Mouse (Mus musculus) MEL (cell line): ENCODE results near the gene Afg3l1. TPM values are rescaled to one million over a fixed set of nuclear protein-coding genes. Genes with fewer than 3 reads are reported as not detected.
"Not testable (repeated sequence)": the region's sequence is repeated elsewhere in the genome, so short reads cannot be mapped to it uniquely, and the experiment has no call there.

ENCODE experiments used
- DNase-seq: peaks from one replicate; pipeline ENCODE4 v3.0.0; 2011; ENCODE audit warnings: low read depth, low spot score
- H3K27ac ChIP-seq: 2 replicates; pipeline ENCODE4 v1.5.1; 2012; ENCODE audit warnings: low read depth, mild to moderate bottlenecking, control low read depth, low read length, moderate library complexity; ENCODE audit not compliant: control insufficient read depth
- H3K27me3 ChIP-seq, 2 experiments: fragments of 150-350 bp in 1 of 2; sonication (generic) in 1 of 2; 2 replicates each; pipeline ENCODE4 v1.6.1; 2012; ENCODE audit warnings: low read length in 2 of 2, mild to moderate bottlenecking in 2 of 2, improper control_type of control experiment in 1 of 2, moderate library complexity in 1 of 2; ENCODE audit not compliant: insufficient read depth in 2 of 2, control insufficient read depth in 1 of 2
- H3K36me3 ChIP-seq, 2 experiments: 2 replicates each; pipeline ENCODE4 v1.6.1; 2012 to 2014; ENCODE audit warnings: low read length in 2 of 2, improper control_type of control experiment in 1 of 2, inconsistent platforms in 1 of 2, mild to moderate bottlenecking in 1 of 2; ENCODE audit not compliant: insufficient read depth in 2 of 2, control insufficient read depth in 1 of 2
- H3K4me1 ChIP-seq, 2 experiments: fragments of 150-350 bp in 1 of 2; sonication (generic) in 1 of 2; 2 replicates each; pipeline ENCODE4 v1.6.1; 2012; ENCODE audit warnings: low read length in 2 of 2, improper control_type of control experiment in 1 of 2, mild to moderate bottlenecking in 1 of 2; ENCODE audit not compliant: insufficient read depth in 2 of 2, control insufficient read depth in 1 of 2
- H3K4me3 ChIP-seq, 2 experiments: fragments of 150-350 bp in 1 of 2; sonication (generic) in 1 of 2; 2 replicates each; pipeline ENCODE4 v1.5.1; 2012; ENCODE audit warnings: low read depth in 2 of 2, low read length in 2 of 2, mild to moderate bottlenecking in 2 of 2, moderate library complexity in 2 of 2, control low read depth in 1 of 2, improper control_type of control experiment in 1 of 2; ENCODE audit not compliant: control insufficient read depth in 1 of 2, insufficient read depth in 1 of 2
- H3K79me2 ChIP-seq: 2 replicates; pipeline ENCODE4 v1.6.1; 2012; ENCODE audit warnings: mild to moderate bottlenecking, low read length, moderate library complexity; ENCODE audit not compliant: control insufficient read depth, poor library complexity, insufficient read depth
- H3K9ac ChIP-seq: 2 replicates; pipeline ENCODE4 v1.6.1; 2012; ENCODE audit warnings: low read depth, mild to moderate bottlenecking, control low read depth, low read length, moderate library complexity; ENCODE audit not compliant: control insufficient read depth, poor library complexity, severe bottlenecking
- H3K9me3 ChIP-seq: fragments of 150-350 bp; sonication (generic); replicated peaks from 2 replicates; pipeline ENCODE4 v1.6.1; 2012; ENCODE audit warnings: mild to moderate bottlenecking, low read length, improper control_type of control experiment, moderate library complexity; ENCODE audit not compliant: insufficient read depth
- CTCF ChIP-seq, 3 experiments: IDR thresholded peaks in 2 of 3; conservative IDR thresholded peaks in 1 of 3; 2 replicates each; pipeline ENCODE4 v1.5.1; 2011 to 2012; ENCODE audit warnings: low read length in 3 of 3, low read depth in 2 of 3, mild to moderate bottlenecking in 2 of 3, improper control_type of control experiment in 1 of 3, inconsistent platforms in 1 of 3, mixed read lengths in 1 of 3, moderate library complexity in 1 of 3; ENCODE audit not compliant: control insufficient read depth in 1 of 3, insufficient read depth in 1 of 3, poor library complexity in 1 of 3, severe bottlenecking in 1 of 3
- E2F4 ChIP-seq: IDR thresholded peaks from 2 replicates; pipeline ENCODE4 v1.6.1; 2011; ENCODE audit warnings: low read depth, low read length, improper control_type of control experiment, borderline replicate concordance
- ELF1 ChIP-seq: IDR thresholded peaks from 2 replicates; pipeline ENCODE4 v1.6.1; 2014; ENCODE audit warnings: low read depth, mild to moderate bottlenecking, inconsistent platforms, low read length, improper control_type of control experiment, moderate library complexity
- EP300 ChIP-seq, 2 experiments: IDR thresholded peaks; 2 replicates each; pipeline ENCODE4 v1.6.1; 2011; ENCODE audit warnings: improper control_type of control experiment in 2 of 2, low read length in 2 of 2, low read depth in 1 of 2, mild to moderate bottlenecking in 1 of 2
- ETS1 ChIP-seq: IDR thresholded peaks from 2 replicates; pipeline ENCODE4 v1.6.1; 2012; ENCODE audit warnings: low read depth, mild to moderate bottlenecking, inconsistent platforms, low read length, improper control_type of control experiment, moderate library complexity
- MAFK ChIP-seq: IDR thresholded peaks from 2 replicates; pipeline ENCODE4 v1.6.1; 2011; ENCODE audit warnings: low read depth, mild to moderate bottlenecking, low read length, improper control_type of control experiment, borderline replicate concordance
- MAZ ChIP-seq: IDR thresholded peaks from 2 replicates; pipeline ENCODE4 v1.6.1; 2012; ENCODE audit warnings: low read depth, mild to moderate bottlenecking, inconsistent platforms, low read length, improper control_type of control experiment
- MXI1 ChIP-seq: IDR thresholded peaks from 2 replicates; pipeline ENCODE4 v1.6.1; 2011; ENCODE audit warnings: mild to moderate bottlenecking, low read depth, low read length, improper control_type of control experiment
- POLR2A ChIP-seq, 2 experiments: IDR thresholded peaks; 2 replicates each; pipeline ENCODE4 v1.6.1; 2011 to 2012; ENCODE audit warnings: low read length in 2 of 2, mild to moderate bottlenecking in 2 of 2, control low read depth in 1 of 2, improper control_type of control experiment in 1 of 2, low read depth in 1 of 2, moderate library complexity in 1 of 2; ENCODE audit not compliant: control insufficient read depth in 1 of 2, insufficient read depth in 1 of 2, poor library complexity in 1 of 2
- POLR2AphosphoS5 ChIP-seq: IDR thresholded peaks from 2 replicates; pipeline ENCODE4 v1.6.1; 2012; ENCODE audit warnings: low read depth, borderline replicate concordance, mild to moderate bottlenecking, inconsistent platforms, low read length, moderate library complexity, mixed read lengths
- RCOR1 ChIP-seq: IDR thresholded peaks from 2 replicates; pipeline ENCODE4 v1.6.1; 2012; ENCODE audit warnings: low read depth, mild to moderate bottlenecking, inconsistent platforms, low read length, improper control_type of control experiment
- SIN3A ChIP-seq: IDR thresholded peaks from 2 replicates; pipeline ENCODE4 v1.6.1; 2012; ENCODE audit warnings: low read length, improper control_type of control experiment, inconsistent platforms
- SMC3 ChIP-seq: IDR thresholded peaks from 2 replicates; pipeline ENCODE4 v1.6.1; 2011; ENCODE audit warnings: low read depth, low read length, improper control_type of control experiment
- TAL1 ChIP-seq: IDR thresholded peaks from 2 replicates; pipeline ENCODE4 v1.6.1; 2012; ENCODE audit warnings: mild to moderate bottlenecking, inconsistent platforms, low read length, moderate library complexity, mixed read lengths
- ZKSCAN1 ChIP-seq: IDR thresholded peaks from 2 replicates; pipeline ENCODE4 v1.6.1; 2012; ENCODE audit warnings: low read depth, mild to moderate bottlenecking, inconsistent platforms, low read length, improper control_type of control experiment, moderate library complexity
- polyA plus RNA-seq, 2 experiments: library from polyadenylated mRNA; stranded (reverse) in 1 of 2; unstranded in 1 of 2; fragments of >175 nt in 1 of 2; fragments of >200 nt in 1 of 2; gene quantifications; 2 replicates each; pipeline versions ENCODE4 v1.2.1 to v1.2.4; 2012; ENCODE audit warnings: low replicate concordance in 2 of 2, low read depth in 1 of 2; ENCODE audit not compliant: insufficient read length in 2 of 2, insufficient read depth in 1 of 2, missing spikeins in 1 of 2
- total RNA-seq: library from RNA; depleted of rRNA; stranded (reverse); fragments of 300-350 nt; gene quantifications from 2 replicates; pipeline ENCODE4 v1.2.3, GENCODE M21; 2012

Gene Afg3l1
- total and polyA plus RNA-seq, 3 experiments: 27.5 to 68.4 TPM; not detected in 1

DNA sequence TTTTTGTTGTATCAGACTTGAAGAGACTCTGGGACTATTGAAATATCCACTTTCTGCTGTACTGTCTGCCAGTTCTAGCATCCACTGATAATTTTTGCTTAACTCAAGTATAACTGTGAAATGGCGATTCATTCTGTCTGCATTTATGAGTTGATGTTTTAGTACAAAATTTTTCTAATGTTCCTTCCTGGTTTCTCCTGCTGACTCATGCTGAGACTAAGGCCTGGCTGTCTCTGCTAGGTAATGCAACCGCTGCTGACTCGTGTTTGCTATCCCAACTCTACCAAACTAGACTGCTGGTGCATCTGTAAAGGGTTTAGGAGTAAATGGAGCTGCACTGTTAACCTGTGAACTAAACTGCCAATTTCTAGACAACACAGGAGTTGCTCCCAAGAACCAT is 10.2 kb upstream of the Afg3l1 start:
- Histone ChIP-seq H3K4me1 (no peaks in the 10 kb centered on the region), H3K4me3 (peak overlapping the region in 1 of 2 experiments; percentile 8; a peak in 1 of 4 replicates), H3K9me3 (no peaks in the 10 kb centered on the region), H3K79me2 (no peaks in the 10 kb centered on the region), H3K27me3 (no peaks in the 10 kb centered on the region), H3K36me3 (peaks cover 0 to 4% of the 10 kb centered on the region in 2 experiments; a peak in 2 of 4 replicates), H3K9ac (peak overlapping the region; percentile 55), H3K27ac (peak overlapping the region; percentile 64; the same call in 1 of the 2 replicates)
- TF ChIP-seq ETS1 (0 out of 2 replicates have a peak, but pooled peaks have one; percentile 22), SMC3 (no peak), MAFK (0 out of 2 replicates have a peak, but pooled peaks have one; percentile 23), SIN3A (peak; percentile 45; the same call in 1 of the 2 replicates)
- peak; percentile 76 for DNase-seq

DNA sequence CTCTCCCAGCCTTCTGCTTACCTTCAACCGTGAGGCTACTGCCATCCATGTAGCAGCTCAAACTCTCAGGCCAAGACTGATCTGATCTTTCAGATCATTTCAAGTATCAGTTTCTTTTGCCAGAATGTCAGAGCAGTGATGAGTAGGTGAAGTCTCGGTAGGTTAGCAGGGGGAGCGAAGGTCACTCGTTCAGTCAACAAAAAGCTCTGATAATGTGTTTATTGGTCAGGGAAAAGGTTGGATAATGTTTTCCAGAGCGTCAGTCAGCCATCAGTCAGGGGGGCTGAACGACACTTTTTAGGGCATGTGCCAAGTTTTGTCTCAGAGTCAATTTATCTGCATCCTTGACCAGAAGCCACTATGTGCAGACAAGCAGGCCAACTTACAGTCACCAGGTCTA is 4.7 kb upstream of the Afg3l1 start:
- H3K4me3 ChIP-seq, H3K79me2 ChIP-seq, H3K4me1 ChIP-seq, H3K9ac ChIP-seq, H3K36me3 ChIP-seq, H3K27me3 ChIP-seq, DNase-seq, H3K9me3 ChIP-seq, H3K27ac ChIP-seq: not testable (repeated sequence)

DNA sequence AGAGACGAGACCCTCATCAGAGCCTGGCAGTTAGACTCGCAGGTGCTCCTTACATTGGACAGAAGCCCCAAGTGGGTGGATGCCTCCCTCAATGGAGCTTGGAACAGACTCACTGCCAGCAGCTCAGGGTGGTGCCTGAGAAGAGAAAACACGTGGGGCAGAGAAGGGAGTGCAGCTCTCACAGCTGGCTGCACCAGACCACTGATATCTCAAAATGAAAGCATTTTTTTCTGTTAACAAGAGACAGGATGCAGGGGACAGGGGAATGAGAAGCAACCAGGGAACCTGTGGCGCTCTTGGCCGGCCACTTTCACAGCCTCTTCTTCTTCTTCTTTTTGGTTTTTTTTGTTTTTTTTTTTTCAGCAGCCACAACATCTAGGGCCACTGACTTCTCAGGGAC is 3.2 kb upstream of the Afg3l1 start:
- peaks cover 16% of the 10 kb centered on the region for H3K79me2 ChIP-seq
- DNase-seq, H3K27ac ChIP-seq, H3K9me3 ChIP-seq, H3K27me3 ChIP-seq, H3K9ac ChIP-seq, H3K36me3 ChIP-seq, H3K4me3 ChIP-seq, H3K4me1 ChIP-seq: not testable (repeated sequence)

DNA sequence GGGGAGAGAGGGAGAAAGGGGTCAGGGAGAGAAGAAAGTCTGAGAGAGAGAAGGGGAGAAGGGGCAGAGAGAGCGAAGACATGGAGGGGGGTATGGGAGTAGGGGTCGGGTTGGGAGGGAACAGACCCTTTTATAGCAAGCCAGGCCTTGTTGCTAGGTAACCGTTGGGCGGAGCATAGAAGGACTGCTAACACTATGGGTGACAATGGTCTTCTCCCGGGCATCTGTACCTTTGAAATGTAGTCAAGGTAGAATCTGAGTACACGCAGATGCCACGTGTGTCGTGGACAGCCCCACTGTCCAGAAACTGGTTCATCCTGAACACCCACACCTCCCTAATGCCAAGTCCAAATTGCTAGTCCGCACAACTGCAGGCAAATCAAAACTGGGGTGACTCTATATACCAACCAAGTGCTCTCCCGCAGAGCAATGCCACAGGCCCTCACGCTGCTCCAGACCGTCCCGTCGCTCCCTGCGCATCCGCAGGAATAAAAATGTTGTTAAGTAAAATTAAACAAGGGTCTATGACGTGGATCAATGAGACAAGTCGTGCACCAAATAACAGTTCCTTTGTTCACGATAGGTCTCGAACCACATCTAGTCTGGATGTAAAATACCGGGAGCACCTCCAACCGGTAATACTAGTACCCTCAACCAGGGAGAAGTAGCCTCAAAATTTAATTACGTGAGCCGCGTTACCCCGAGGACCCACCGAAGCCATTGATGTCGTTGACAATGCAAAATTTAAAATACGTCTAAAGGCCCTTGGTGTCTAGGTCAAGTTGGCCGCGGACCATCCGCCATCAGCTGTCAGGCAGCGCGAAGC is 579 bp upstream of the Afg3l1 start:
- H3K79me2 ChIP-seq: peaks cover 24% of the 10 kb centered on the region
- peaks cover 0 to 8% of the 10 kb centered on the region in 2 experiments; a peak in 3 of 4 replicates for H3K4me1 ChIP-seq
- H3K27ac ChIP-seq: peak overlapping the region; percentile 75
- H3K9me3 ChIP-seq: no peaks in the 10 kb centered on the region
- H3K27me3 ChIP-seq: no peaks in the 10 kb centered on the region
- peak overlapping the region; percentile 71 to 76 for H3K4me3 ChIP-seq
- H3K9ac ChIP-seq: peak overlapping the region; percentile 84
- peak; percentile 73 for DNase-seq
- TF ChIP-seq MAZ (no peak), POLR2A (IDR thresholded peaks at IDR 0.05; ENCODE audit: control insufficient read depth in 1 of 2, insufficient read depth in 1 of 2, low read depth in 1 of 2, low read length in 2 of 2, poor library complexity in 1 of 2) (no peak), POLR2AphosphoS5 (no peak), MXI1 (no peak), RCOR1 (no peak), ZKSCAN1 (no peak), E2F4 (no peak), EP300 (IDR thresholded peaks at IDR 0.05; ENCODE audit: low read depth in 1 of 2, low read length in 2 of 2) (no peak), ELF1 (no peak), TAL1 (no peak), CTCF (IDR thresholded peaks at IDR 0.05 in 2 of 3, conservative IDR thresholded peaks at IDR 0.05 in 1 of 3; ENCODE audit: control insufficient read depth in 1 of 3, insufficient read depth in 1 of 3, low read depth in 2 of 3, low read length in 3 of 3, poor library complexity in 1 of 3, severe bottlenecking in 1 of 3) (no peak), SMC3 (no peak)
- TF ChIP-seq, all 39 proteins: peak for 0
- peaks cover 3 to 5% of the 10 kb centered on the region in 2 experiments; a peak in 2 of 4 replicates for H3K36me3 ChIP-seq
